Mouse (Mus musculus) ZHBTc4 (cell line): ENCODE results near the gene Cux2.

ENCODE experiments used
- DNase-seq: peaks from one replicate; pipeline ENCODE4 v3.0.0-alpha.2; 2011; ENCODE audit warnings: low read depth, low spot score

Cux2 gene

GRCm38 (mm10) chr5:121962974-121963373 is 86.9 kb downstream of the Cux2 start:
- DNase-seq: no peak

DNA sequence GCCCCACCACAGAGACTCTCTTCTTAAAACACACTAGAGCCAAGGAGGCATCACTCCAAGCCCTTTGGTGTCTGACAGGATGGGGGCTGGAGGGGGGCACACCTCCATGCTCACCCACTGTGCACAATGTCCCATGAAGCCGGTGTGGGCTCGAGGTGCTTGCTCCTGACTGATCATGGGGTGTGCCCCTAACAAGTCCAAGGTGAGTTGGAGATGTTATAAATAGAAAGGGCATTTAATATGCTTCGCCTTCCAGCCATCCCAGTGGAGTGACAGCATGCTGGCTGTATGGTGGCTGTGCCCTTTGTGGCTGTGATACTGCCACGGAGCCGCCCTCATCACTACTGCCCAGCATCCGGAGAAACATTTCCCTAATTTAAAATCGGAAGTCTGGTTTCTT is 87.5 kb downstream of the Cux2 start:
- DNase-seq: no peak

- DNase-seq: no peak
These were observed 88.6 kb downstream of the Cux2 start for GRCm38 (mm10) chr5:121961256-121961655.

- no peak for DNase-seq
These were observed 90.2 kb downstream of the Cux2 start for GRCm38 (mm10) chr5:121959688-121960087.

DNA sequence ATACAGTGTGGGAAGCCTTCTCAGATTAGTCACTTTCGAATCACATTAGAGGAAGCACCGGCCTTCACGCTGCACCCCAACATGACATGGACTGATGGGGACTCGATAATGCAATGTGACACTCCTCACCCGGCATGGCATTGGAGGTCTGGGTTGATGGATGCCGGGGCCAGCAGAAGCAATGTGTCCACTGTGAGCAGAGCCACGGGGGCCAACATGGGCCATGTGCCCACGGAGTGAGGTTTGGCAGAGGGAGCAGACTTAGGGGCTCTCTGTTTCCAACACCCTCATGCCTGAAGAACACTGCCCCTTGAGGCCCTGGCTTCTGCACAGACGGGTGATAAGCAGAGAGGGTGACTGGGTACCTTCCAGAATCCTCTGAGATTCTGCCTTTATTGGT is 91.4 kb downstream of the Cux2 start:
- no peak for DNase-seq

GRCm38 (mm10) chr5:121955806-121956205 is 94.1 kb downstream of the Cux2 start:
- no peak for DNase-seq

DNA sequence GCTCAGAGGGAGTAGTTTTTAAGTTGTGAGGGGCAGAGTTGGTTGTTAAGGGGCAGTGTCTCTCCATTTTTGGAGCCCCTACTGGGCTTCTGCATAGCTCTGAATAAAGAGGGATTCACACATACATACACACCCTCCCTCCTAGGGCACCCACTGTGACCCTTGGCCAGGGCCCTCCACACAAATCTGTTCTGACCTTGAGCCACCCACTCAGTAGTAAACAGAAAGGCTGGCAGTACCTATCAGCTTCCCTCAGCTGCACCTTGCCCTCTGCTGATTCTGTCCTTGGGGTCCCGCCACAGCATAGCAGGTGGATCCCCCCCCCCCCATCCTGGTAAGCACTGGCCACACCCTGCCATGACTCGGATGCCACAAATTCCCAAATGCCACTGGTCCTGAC is 99.7 kb downstream of the Cux2 start:
- DNase-seq: no peak

- no peak for DNase-seq
These were observed 100.9 kb downstream of the Cux2 start for GRCm38 (mm10) chr5:121949050-121949443.

DNA sequence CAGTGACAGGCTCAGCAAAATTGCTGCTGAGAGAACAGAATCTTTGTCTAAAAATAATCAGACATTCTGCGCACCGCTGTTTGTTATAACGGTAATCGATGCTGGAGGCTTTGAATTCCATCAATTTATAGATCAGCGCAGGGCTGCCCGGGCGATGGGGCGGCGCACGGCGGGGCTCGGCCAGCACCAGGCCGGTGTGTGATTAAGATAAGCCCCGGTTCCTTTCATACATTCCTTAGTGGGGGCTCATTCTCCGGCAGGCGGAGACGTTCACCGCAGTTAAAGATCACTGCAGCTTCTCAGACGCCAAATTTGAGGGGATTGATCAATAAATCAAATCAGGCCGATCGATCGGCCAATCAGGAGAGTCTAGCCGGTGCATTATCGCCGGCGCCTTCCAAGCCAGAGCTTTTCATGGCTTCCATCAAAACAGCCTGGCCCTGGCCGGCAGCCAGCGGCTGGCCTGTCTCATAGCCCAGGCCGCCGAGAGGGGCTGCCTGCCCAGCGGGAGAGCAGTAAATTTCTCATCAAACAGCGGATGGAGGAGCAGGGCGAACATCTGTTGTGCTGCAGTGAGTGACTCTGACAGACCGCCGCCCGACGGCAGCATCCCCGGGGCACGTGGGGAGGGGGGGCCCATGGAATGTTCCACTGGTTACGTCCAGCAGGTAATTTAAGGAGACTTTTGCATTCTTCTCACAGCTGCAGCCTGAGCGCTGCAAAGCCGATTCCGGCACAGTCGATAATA is 101.4 kb downstream of the Cux2 start:
- DNase-seq: peak; percentile 41

DNA sequence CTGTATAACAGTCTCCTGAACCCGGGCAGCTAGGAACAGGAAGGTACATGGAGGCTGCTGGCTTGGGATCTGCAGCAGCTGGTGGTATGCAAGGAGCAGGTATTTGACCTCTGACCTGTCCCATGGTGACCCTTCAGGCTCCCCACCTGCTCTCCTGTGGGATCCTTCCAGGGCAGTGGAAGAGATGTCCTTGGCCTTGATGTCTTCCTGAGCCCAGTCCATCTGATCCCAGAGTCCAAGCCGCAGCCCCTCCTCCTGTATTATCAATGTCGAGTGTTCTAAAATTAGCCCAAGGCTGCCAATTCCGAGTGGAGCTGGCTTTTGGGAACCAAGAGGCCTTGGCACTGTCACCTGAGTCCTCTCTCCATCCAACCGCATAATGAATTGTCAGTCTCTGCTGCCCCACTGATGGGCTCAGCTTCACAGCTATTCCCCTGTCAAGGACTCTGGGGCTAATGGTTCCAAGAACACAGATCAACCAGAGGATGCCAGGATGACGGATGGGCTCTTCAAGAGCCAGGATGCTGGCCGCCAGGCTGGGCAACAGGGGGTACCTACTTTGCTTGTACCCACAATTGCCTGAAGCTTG is 103.2 kb downstream of the Cux2 start:
- DNase-seq: no peak

DNA sequence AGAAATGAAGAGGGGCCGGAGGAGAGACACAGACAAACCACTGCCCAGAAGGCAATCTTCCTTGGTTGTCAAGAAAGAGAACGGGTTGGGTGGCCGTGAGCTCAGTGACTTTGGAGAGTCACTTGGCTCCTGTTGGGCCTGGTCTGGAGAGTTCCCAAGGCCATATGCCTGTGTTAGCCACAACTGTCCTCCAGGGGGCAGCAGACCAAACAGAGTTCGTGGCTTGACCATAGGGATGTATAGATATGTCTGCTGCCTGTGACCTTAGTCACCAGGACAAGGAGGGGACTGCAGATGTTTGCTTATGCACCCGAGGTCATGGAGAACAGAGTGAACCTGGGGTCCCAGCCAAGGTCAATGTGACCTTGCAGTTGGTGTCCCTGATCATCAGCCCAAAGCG is 104.1 kb downstream of the Cux2 start:
- peak; percentile 84 for DNase-seq

- no peak for DNase-seq
These were observed 105.7 kb downstream of the Cux2 start for GRCm38 (mm10) chr5:121944021-121944790.

- DNase-seq: peak; percentile 81
These were observed 106.4 kb downstream of the Cux2 start for GRCm38 (mm10) chr5:121943472-121943871.

GRCm38 (mm10) chr5:121938065-121938849 is 111.6 kb downstream of the Cux2 start:
- peak; percentile 55 for DNase-seq

GRCm38 (mm10) chr5:121930261-121930660 is 119.6 kb downstream of the Cux2 start:
- no peak for DNase-seq

GRCm38 (mm10) chr5:121928362-121929000 is 121.4 kb downstream of the Cux2 start:
- DNase-seq: no peak

GRCm38 (mm10) chr5:121926543-121926814 is 123.4 kb downstream of the Cux2 start:
- peak; percentile 71 for DNase-seq

- no peak for DNase-seq
These were observed 124.0 kb downstream of the Cux2 start for GRCm38 (mm10) chr5:121925751-121926542.

- DNase-seq: no peak
These were observed 124.6 kb downstream of the Cux2 start for GRCm38 (mm10) chr5:121925291-121925690.

DNA sequence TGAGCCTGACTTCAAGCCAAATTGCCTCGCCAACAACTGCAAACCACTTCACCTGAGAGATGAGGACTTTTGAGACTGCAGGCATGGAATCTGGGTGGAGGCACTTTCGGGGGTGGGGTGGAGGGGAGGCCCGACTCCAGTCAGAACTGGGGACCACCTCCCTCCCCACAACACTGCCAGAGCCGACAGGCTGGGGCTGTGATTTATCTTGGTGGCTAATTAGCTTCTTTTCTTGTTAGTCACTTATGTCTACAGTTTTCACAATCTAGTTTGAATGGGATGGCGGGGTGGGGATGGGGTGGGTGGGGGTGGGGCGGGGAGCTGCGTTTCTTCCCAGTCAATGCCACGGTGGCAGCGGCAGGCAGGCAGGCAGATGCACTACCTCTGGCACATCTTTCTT is 125.5 kb downstream of the Cux2 start:
- DNase-seq: no peak
